Mouse (Mus musculus) kidney, postnatal 0 days (tissue): ENCODE measurements around the gene Lamc1. TPM values are rescaled to one million over a fixed set of nuclear protein-coding genes. Genes with fewer than 3 reads are reported as not detected.

Experiments used
- ATAC-seq: fragments of 200-750 bp; cut with Nextera tagmentation; replicated peaks from 2 replicates; pipeline ENCODE4 v1.8.0; 2017; ENCODE audit warnings: low read depth, moderate number of reproducible peaks, moderate TSS enrichment, moderate library complexity; ENCODE audit not compliant: low FRiP score
- DNase-seq: peaks from one replicate; pipeline ENCODE4 v3.0.0-alpha.2; 2016; ENCODE audit warnings: low spot score
- H3K27ac ChIP-seq: fragments of 300-500 bp; sonication (generic); 2 replicates; pipeline ENCODE4 v1.5.1; 2014; ENCODE audit warnings: mild to moderate bottlenecking
- H3K27me3 ChIP-seq: fragments of 300-500 bp; sonication (generic); 2 replicates; pipeline ENCODE4 v1.6.1; 2014; ENCODE audit warnings: low read length, mixed read lengths; ENCODE audit not compliant: insufficient read depth
- H3K36me3 ChIP-seq: fragments of 300-500 bp; sonication (generic); 2 replicates; pipeline ENCODE4 v1.6.1; 2014; ENCODE audit warnings: low read length, mixed read lengths; ENCODE audit not compliant: insufficient read depth
- H3K4me1 ChIP-seq: fragments of 300-500 bp; sonication (generic); replicated peaks from 2 replicates; pipeline ENCODE4 v1.6.1; 2014; ENCODE audit warnings: antibody characterized with exemption, low read length, mixed read lengths; ENCODE audit not compliant: insufficient read depth
- H3K4me2 ChIP-seq: fragments of 300-500 bp; sonication (generic); 2 replicates; pipeline ENCODE4 v1.6.1; 2014; ENCODE audit warnings: mild to moderate bottlenecking, low read length, moderate library complexity, mixed read lengths
- H3K4me3 ChIP-seq: fragments of 300-500 bp; sonication (generic); replicated peaks from 2 replicates; pipeline ENCODE4 v1.5.1; 2014; ENCODE audit warnings: low read depth, low read length
- H3K9ac ChIP-seq: fragments of 300-500 bp; sonication (generic); 2 replicates; pipeline ENCODE4 v1.6.1; 2014; ENCODE audit warnings: low read depth, low read length
- H3K9me3 ChIP-seq: fragments of 300-500 bp; sonication (generic); replicated peaks from 2 replicates; pipeline ENCODE4 v1.6.1; 2016; ENCODE audit warnings: low read length, inconsistent platforms, mixed read lengths
- CTCF ChIP-seq: IDR thresholded peaks from 2 replicates; pipeline ENCODE4 v1.5.1; 2016; ENCODE audit warnings: antibody characterized with exemption, low read depth, mild to moderate bottlenecking, moderate library complexity
- WGBS: fragments of 180-500 bp; shearing (Covaris S2); extraction: QIAGEN DNeasy Blood & Tissue Kit; methylation state at CpG from one replicate; pipeline ENCODE4 v1.1.7; 2014; 5-methylcytosine and 5-hydroxymethylcytosine counted together
- polyA plus RNA-seq: library from polyadenylated mRNA; unstranded; fragments of >200 nt; fragmentation: Nextera tagmentation; extraction: Ambion mirVana; gene quantifications from 2 replicates; pipeline ENCODE4 v1.2.1, GENCODE M21; 2015

Lamc1 gene
- polyA plus RNA-seq, 1 experiment from 2014 or later = 106 TPM

GRCm38 (mm10) chr1:153197316-153197850 is 135.2 kb downstream of the Lamc1 start:
- WGBS = 72% methylated on average over 3 of the region's 3 CpGs
- H3K27me3 ChIP-seq = no peaks in the 10 kb centered on the region
- no peaks in the 10 kb centered on the region for H3K36me3 ChIP-seq
- TF ChIP-seq CTCF = no peak
- H3K9me3 ChIP-seq = no peaks in the 10 kb centered on the region
- H3K4me3 ChIP-seq = no peak overlapping the region
- ATAC-seq (no peak), DNase-seq (no peak)
- no peaks in the 10 kb centered on the region for H3K4me1 ChIP-seq
- no peak overlapping the region for H3K4me2 ChIP-seq
- no peak overlapping the region for H3K27ac ChIP-seq
- H3K9ac ChIP-seq = no peak overlapping the region

- Histone ChIP-seq H3K4me3 (no peak overlapping the region), H3K36me3 (no peaks in the 10 kb centered on the region), H3K4me1 (peaks cover 6% of the 10 kb centered on the region; the same call in 1 of the 2 replicates), H3K9ac (no peak overlapping the region), H3K9me3 (no peaks in the 10 kb centered on the region), H3K4me2 (no peak overlapping the region), H3K27me3 (no peaks in the 10 kb centered on the region), H3K27ac (no peak overlapping the region)
- ATAC-seq (no peak), DNase-seq (no peak)
- TF ChIP-seq CTCF = no peak
- WGBS = 78% methylated on average over 6 of the region's 6 CpGs
Observed at GRCm38 (mm10) chr1:153192945-153193344, 139.6 kb downstream of the Lamc1 start.

GRCm38 (mm10) chr1:153192379-153192778 is 140.2 kb downstream of the Lamc1 start:
- no peaks in the 10 kb centered on the region for H3K27me3 ChIP-seq
- ATAC-seq (no peak), DNase-seq (no peak)
- H3K9ac ChIP-seq = no peak overlapping the region
- H3K4me2 ChIP-seq = peak overlapping the region; percentile 18
- H3K4me3 ChIP-seq = no peak overlapping the region
- no peaks in the 10 kb centered on the region for H3K9me3 ChIP-seq
- H3K27ac ChIP-seq = peak overlapping the region; percentile 78
- TF ChIP-seq CTCF = no peak
- peaks cover 6% of the 10 kb centered on the region; the same call in 1 of the 2 replicates for H3K4me1 ChIP-seq
- 64% methylated on average over 4 of the region's 4 CpGs for WGBS
- no peaks in the 10 kb centered on the region for H3K36me3 ChIP-seq

- no peaks in the 10 kb centered on the region for H3K27me3 ChIP-seq
- no peak overlapping the region for H3K9ac ChIP-seq
- peak overlapping the region; percentile 80 for H3K27ac ChIP-seq
- ATAC-seq = peak; percentile 84
- H3K4me1 ChIP-seq = peaks cover 6% of the 10 kb centered on the region; the same call in 1 of the 2 replicates
- peak; percentile 93 for DNase-seq
- no peak overlapping the region for H3K4me3 ChIP-seq
- WGBS = 4% methylated on average over 5 of the region's 5 CpGs
- no peaks in the 10 kb centered on the region for H3K36me3 ChIP-seq
- peak overlapping the region; percentile 45 for H3K4me2 ChIP-seq
- TF ChIP-seq CTCF = no peak
- no peaks in the 10 kb centered on the region for H3K9me3 ChIP-seq
Observed at GRCm38 (mm10) chr1:153191943-153192329, 140.7 kb downstream of the Lamc1 start.

GRCm38 (mm10) chr1:153191237-153191942 is 141.2 kb downstream of the Lamc1 start:
- 28% methylated on average over 15 of the region's 15 CpGs for WGBS
- ATAC-seq (no peak), DNase-seq (peak; percentile 77)

GRCm38 (mm10) chr1:153188081-153188480 is 144.5 kb downstream of the Lamc1 start:
- H3K9me3 ChIP-seq = no peaks in the 10 kb centered on the region
- 61% methylated on average over 3 of the region's 3 CpGs for WGBS
- no peak for TF ChIP-seq CTCF

More at GRCm38 (mm10) chr1:153191237-153191942, 141.2 kb downstream of the Lamc1 start:
- peak overlapping the region; percentile 45 for H3K4me2 ChIP-seq
- H3K4me3 ChIP-seq = no peak overlapping the region; the same call in 1 of the 2 replicates
- no peak for TF ChIP-seq CTCF
- no peaks in the 10 kb centered on the region for H3K9me3 ChIP-seq
- H3K27me3 ChIP-seq = no peaks in the 10 kb centered on the region; the same call in 1 of the 2 replicates
- H3K36me3 ChIP-seq = no peaks in the 10 kb centered on the region
- no peak overlapping the region for H3K9ac ChIP-seq
- H3K4me1 ChIP-seq = peaks cover 6% of the 10 kb centered on the region; the same call in 1 of the 2 replicates
- H3K27ac ChIP-seq = peak overlapping the region; percentile 80

More at GRCm38 (mm10) chr1:153188081-153188480, 144.5 kb downstream of the Lamc1 start:
- Histone ChIP-seq H3K9ac (no peak overlapping the region), H3K27ac (no peak overlapping the region), H3K4me2 (no peak overlapping the region), H3K4me1 (peaks cover 6% of the 10 kb centered on the region; the same call in 1 of the 2 replicates), H3K4me3 (no peak overlapping the region), H3K27me3 (no peaks in the 10 kb centered on the region; the same call in 1 of the 2 replicates), H3K36me3 (no peaks in the 10 kb centered on the region)
- no peak for ATAC-seq
- DNase-seq = no peak
